Mouse (Mus musculus): ENCODE data around the gene Fastkd2. TPM values are rescaled to one million over a fixed set of nuclear protein-coding genes. Genes with fewer than 3 reads are reported as not detected.

Fastkd2 gene
- total and polyA plus RNA-seq, 2 experiments: 2.3 to 19.2 TPM

- Histone ChIP-seq H3K27ac (replicated peaks; ENCODE audit: insufficient read depth, low read depth, low read length) (no peak overlapping the region), H3K4me3 (ENCODE audit: insufficient read depth, low read depth, low read length) (peak overlapping the region; percentile 66; the same call in 1 of the 2 replicates), H3K36me3 (ENCODE audit: control insufficient read depth, insufficient read depth, low read length) (no peaks in the 10 kb centered on the region), H3K4me1 (ENCODE audit: control insufficient read depth, insufficient read depth, low read length) (peaks cover 8% of the 10 kb centered on the region), H3K79me2 (ENCODE audit: control insufficient read depth, insufficient read depth, low read length) (peaks cover 2% of the 10 kb centered on the region; the same call in 1 of the 2 replicates), H3K9ac (ENCODE audit: low read depth, low read length) (no peak overlapping the region), H3K27me3 (ENCODE audit: control insufficient read depth, insufficient read depth, low read length) (no peaks in the 10 kb centered on the region; the same call in 1 of the 2 replicates)
- TF ChIP-seq CTCF (IDR thresholded peaks at IDR 0.05; ENCODE audit: low read depth, low read length) (no peak), POLR2A (IDR thresholded peaks at IDR 0.05; ENCODE audit: extremely low read depth, insufficient read depth, low read length) (no peak)
- DNase-seq (ENCODE audit: extremely low read depth, low read depth, low spot score): no peak
- WGBS: 63% methylated on average over 8 of the region's 8 CpGs
Observed at GRCm38 (mm10) chr1:63729796-63730195, 618 bp upstream of the Fastkd2 start.

DNA sequence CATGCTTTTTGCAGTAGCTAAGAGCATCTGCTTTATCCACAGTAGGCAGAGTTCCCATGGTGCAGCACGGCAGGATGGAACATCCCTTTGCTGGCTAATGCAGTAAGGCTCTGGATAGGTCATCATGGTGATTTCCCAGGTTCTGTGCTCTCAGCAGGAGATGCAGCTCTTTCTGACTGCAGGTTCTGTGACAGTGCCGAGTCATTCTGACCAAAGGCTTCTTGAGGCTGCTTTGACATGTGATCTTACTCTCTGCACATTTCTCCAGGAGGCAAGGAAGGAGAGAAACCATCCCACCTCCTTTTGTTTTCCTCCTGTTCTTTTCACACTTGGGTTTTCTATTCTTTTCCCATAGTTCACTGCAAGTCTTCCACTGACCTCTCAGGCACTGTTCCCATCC is 25.6 kb downstream of the Fastkd2 start:
- no peaks in the 10 kb centered on the region for H3K27me3 ChIP-seq (ENCODE audit: control insufficient read depth, insufficient read depth, low read length)
- no peak for TF ChIP-seq POLR2A (IDR thresholded peaks at IDR 0.05; ENCODE audit: extremely low read depth, insufficient read depth, low read length)
- no peak for TF ChIP-seq CTCF (IDR thresholded peaks at IDR 0.05; ENCODE audit: low read depth, low read length)
- H3K27ac ChIP-seq (replicated peaks; ENCODE audit: insufficient read depth, low read depth, low read length): no peak overlapping the region
- H3K4me1 ChIP-seq (ENCODE audit: control insufficient read depth, insufficient read depth, low read length): no peaks in the 10 kb centered on the region
- peaks cover 11% of the 10 kb centered on the region for H3K36me3 ChIP-seq (ENCODE audit: control insufficient read depth, insufficient read depth, low read length)
- DNase-seq (ENCODE audit: extremely low read depth, low read depth, low spot score): no peak
- 74% methylated on average over 2 of the region's 2 CpGs for WGBS
- H3K79me2 ChIP-seq (ENCODE audit: control insufficient read depth, insufficient read depth, low read length): no peaks in the 10 kb centered on the region
- no peak overlapping the region for H3K9ac ChIP-seq (ENCODE audit: low read depth, low read length)
- no peak overlapping the region for H3K4me3 ChIP-seq (ENCODE audit: insufficient read depth, low read depth, low read length)

- Histone ChIP-seq H3K79me2 (ENCODE audit: control insufficient read depth, insufficient read depth, low read length) (no peaks in the 10 kb centered on the region), H3K27ac (replicated peaks; ENCODE audit: insufficient read depth, low read depth, low read length) (no peak overlapping the region; the same call in 1 of the 2 replicates), H3K4me3 (ENCODE audit: insufficient read depth, low read depth, low read length) (no peak overlapping the region), H3K27me3 (ENCODE audit: control insufficient read depth, insufficient read depth, low read length) (no peaks in the 10 kb centered on the region), H3K9ac (ENCODE audit: low read depth, low read length) (no peak overlapping the region), H3K36me3 (ENCODE audit: control insufficient read depth, insufficient read depth, low read length) (no peaks in the 10 kb centered on the region), H3K4me1 (ENCODE audit: control insufficient read depth, insufficient read depth, low read length) (no peaks in the 10 kb centered on the region)
- 48% methylated on average over 3 of the region's 3 CpGs for WGBS
- TF ChIP-seq CTCF (IDR thresholded peaks at IDR 0.05; ENCODE audit: low read depth, low read length) (0 out of 2 replicates have a peak, but pooled peaks have one; percentile 22), POLR2A (IDR thresholded peaks at IDR 0.05; ENCODE audit: extremely low read depth, insufficient read depth, low read length) (no peak)
- DNase-seq (ENCODE audit: extremely low read depth, low read depth, low spot score): no peak
Observed at GRCm38 (mm10) chr1:63763212-63763694, 32.8 kb downstream of the Fastkd2 start.

GRCm38 (mm10) chr1:63763881-63764386 is 33.5 kb downstream of the Fastkd2 start:
- WGBS: 57% methylated on average over 7 of the region's 7 CpGs
- Histone ChIP-seq H3K4me1 (ENCODE audit: control insufficient read depth, insufficient read depth, low read length) (no peaks in the 10 kb centered on the region), H3K27ac (replicated peaks; ENCODE audit: insufficient read depth, low read depth, low read length) (no peak overlapping the region), H3K79me2 (ENCODE audit: control insufficient read depth, insufficient read depth, low read length) (no peaks in the 10 kb centered on the region), H3K27me3 (ENCODE audit: control insufficient read depth, insufficient read depth, low read length) (no peaks in the 10 kb centered on the region), H3K9ac (ENCODE audit: low read depth, low read length) (no peak overlapping the region), H3K36me3 (ENCODE audit: control insufficient read depth, insufficient read depth, low read length) (no peaks in the 10 kb centered on the region), H3K4me3 (ENCODE audit: insufficient read depth, low read depth, low read length) (no peak overlapping the region)
- no peak for TF ChIP-seq CTCF (IDR thresholded peaks at IDR 0.05; ENCODE audit: low read depth, low read length)
- TF ChIP-seq POLR2A (IDR thresholded peaks at IDR 0.05; ENCODE audit: extremely low read depth, insufficient read depth, low read length): no peak
- no peak for DNase-seq (ENCODE audit: extremely low read depth, low read depth, low spot score)

DNA sequence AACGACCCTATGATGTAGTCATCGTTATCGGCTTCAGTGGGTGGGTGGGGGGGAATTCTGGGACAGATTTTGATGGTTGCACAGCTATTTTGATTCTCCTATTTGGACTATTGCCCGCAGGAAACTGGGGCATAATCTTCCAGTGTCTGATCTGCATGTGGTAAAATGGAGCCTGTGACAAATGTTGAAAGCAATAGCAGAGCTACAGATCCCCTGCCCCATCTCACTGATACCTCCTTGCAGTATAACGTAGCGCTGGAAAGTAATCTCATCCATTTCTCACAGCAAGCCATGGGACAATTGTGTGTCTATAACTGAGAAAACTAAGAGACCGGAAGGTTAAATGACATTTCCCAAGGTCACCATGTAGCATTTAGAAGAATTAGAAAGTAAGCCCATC is 34.0 kb downstream of the Fastkd2 start:
- H3K4me3 ChIP-seq (ENCODE audit: insufficient read depth, low read depth, low read length): no peak overlapping the region

GRCm38 (mm10) chr1:63768112-63768511 is 37.7 kb downstream of the Fastkd2 start:
- 60% methylated on average over 8 of the region's 8 CpGs for WGBS

More for the DNA sequence above, 34.0 kb downstream of the Fastkd2 start:
- Histone ChIP-seq H3K79me2 (ENCODE audit: control insufficient read depth, insufficient read depth, low read length) (no peaks in the 10 kb centered on the region), H3K27me3 (ENCODE audit: control insufficient read depth, insufficient read depth, low read length) (no peaks in the 10 kb centered on the region), H3K36me3 (ENCODE audit: control insufficient read depth, insufficient read depth, low read length) (no peaks in the 10 kb centered on the region), H3K4me1 (ENCODE audit: control insufficient read depth, insufficient read depth, low read length) (no peaks in the 10 kb centered on the region), H3K9ac (ENCODE audit: low read depth, low read length) (no peak overlapping the region), H3K27ac (replicated peaks; ENCODE audit: insufficient read depth, low read depth, low read length) (no peak overlapping the region)
- WGBS: 85% methylated on average over 7 of the region's 7 CpGs
- TF ChIP-seq POLR2A (IDR thresholded peaks at IDR 0.05; ENCODE audit: extremely low read depth, insufficient read depth, low read length) (no peak), CTCF (IDR thresholded peaks at IDR 0.05; ENCODE audit: low read depth, low read length) (no peak)
- DNase-seq (ENCODE audit: extremely low read depth, low read depth, low spot score): no peak

More at GRCm38 (mm10) chr1:63768112-63768511, 37.7 kb downstream of the Fastkd2 start:
- H3K36me3 ChIP-seq (ENCODE audit: control insufficient read depth, insufficient read depth, low read length): no peaks in the 10 kb centered on the region
- no peak for TF ChIP-seq CTCF (IDR thresholded peaks at IDR 0.05; ENCODE audit: low read depth, low read length)
- TF ChIP-seq POLR2A (IDR thresholded peaks at IDR 0.05; ENCODE audit: extremely low read depth, insufficient read depth, low read length): no peak
- H3K4me3 ChIP-seq (ENCODE audit: insufficient read depth, low read depth, low read length): no peak overlapping the region
- H3K27me3 ChIP-seq (ENCODE audit: control insufficient read depth, insufficient read depth, low read length): no peaks in the 10 kb centered on the region
- no peak overlapping the region for H3K27ac ChIP-seq (replicated peaks; ENCODE audit: insufficient read depth, low read depth, low read length)
- DNase-seq (ENCODE audit: extremely low read depth, low read depth, low spot score): no peak
- no peak overlapping the region for H3K9ac ChIP-seq (ENCODE audit: low read depth, low read length)
- no peaks in the 10 kb centered on the region for H3K79me2 ChIP-seq (ENCODE audit: control insufficient read depth, insufficient read depth, low read length)
- no peaks in the 10 kb centered on the region for H3K4me1 ChIP-seq (ENCODE audit: control insufficient read depth, insufficient read depth, low read length)
